Mouse (Mus musculus) myocyte (in vitro differentiated cells): ENCODE results near the gene Gtf2h4.

Source experiments
- E2F4 ChIP-seq: IDR thresholded peaks from one replicate; pipeline ENCODE4 v1.6.1; 2011; ENCODE audit warnings: mild to moderate bottlenecking, control low read depth, moderate library complexity; ENCODE audit not compliant: insufficient read depth
- MAX ChIP-seq: IDR thresholded peaks from one replicate; pipeline ENCODE4 v1.6.1; 2011; ENCODE audit warnings: low read depth, mild to moderate bottlenecking, control low read depth
- MYOD1 ChIP-seq, 3 experiments: IDR thresholded peaks; one replicate each; pipeline ENCODE4 v1.6.1; 2011; ENCODE audit warnings: control low read depth in 2 of 3, low read depth in 2 of 3, mild to moderate bottlenecking in 2 of 3, moderate library complexity in 1 of 3; ENCODE audit not compliant: insufficient read length in 2 of 3, control insufficient read depth in 1 of 3
- POLR2A ChIP-seq: IDR thresholded peaks from one replicate; pipeline ENCODE4 v1.6.1; 2011; ENCODE audit warnings: low read depth, mild to moderate bottlenecking, control low read depth, moderate library complexity; ENCODE audit not compliant: insufficient read length
- POLR2AphosphoS2 ChIP-seq: IDR thresholded peaks from one replicate; pipeline ENCODE4 v1.6.1; 2011; ENCODE audit warnings: low read depth, control low read depth; ENCODE audit not compliant: insufficient read length
- REST ChIP-seq: IDR thresholded peaks from one replicate; pipeline ENCODE4 v1.6.1; 2011; ENCODE audit warnings: mild to moderate bottlenecking, control low read depth, moderate library complexity; ENCODE audit not compliant: insufficient read depth, insufficient read length
- TCF12 ChIP-seq: IDR thresholded peaks from one replicate; pipeline ENCODE4 v1.6.1; 2011; ENCODE audit warnings: mild to moderate bottlenecking, control low read depth; ENCODE audit not compliant: poor library complexity, insufficient read depth, severe bottlenecking
- USF1 ChIP-seq: IDR thresholded peaks from one replicate; pipeline ENCODE4 v1.6.1; 2011; ENCODE audit warnings: low read depth, mild to moderate bottlenecking, control low read depth, moderate library complexity

GRCm38 (mm10) chr17:35691811-35692210 is 18.3 kb upstream of the Gtf2h4 start:
- TF ChIP-seq REST = no peak
- no peak for TF ChIP-seq POLR2AphosphoS2
- TF ChIP-seq POLR2A = no peak
- no peak for TF ChIP-seq TCF12
- TF ChIP-seq MYOD1 (IDR thresholded peaks at IDR 0.05; ENCODE audit: control insufficient read depth in 1 of 3, insufficient read length in 2 of 3, low read depth in 2 of 3) = peak in 1 of 3 experiments; percentile 63
- no peak for TF ChIP-seq USF1
- no peak for TF ChIP-seq MAX
- no peak for TF ChIP-seq E2F4
